Mouse (Mus musculus) spleen, postnatal 10 days (tissue): Measurements from ENCODE around the gene Slc38a10.

Experiments
- DNase-seq, 2 experiments: peaks; one replicate each; pipeline ENCODE4 v3.0.0; 2021 to 2022; ENCODE audit warnings: low spot score in 2 of 2

The Slc38a10 gene

DNA sequence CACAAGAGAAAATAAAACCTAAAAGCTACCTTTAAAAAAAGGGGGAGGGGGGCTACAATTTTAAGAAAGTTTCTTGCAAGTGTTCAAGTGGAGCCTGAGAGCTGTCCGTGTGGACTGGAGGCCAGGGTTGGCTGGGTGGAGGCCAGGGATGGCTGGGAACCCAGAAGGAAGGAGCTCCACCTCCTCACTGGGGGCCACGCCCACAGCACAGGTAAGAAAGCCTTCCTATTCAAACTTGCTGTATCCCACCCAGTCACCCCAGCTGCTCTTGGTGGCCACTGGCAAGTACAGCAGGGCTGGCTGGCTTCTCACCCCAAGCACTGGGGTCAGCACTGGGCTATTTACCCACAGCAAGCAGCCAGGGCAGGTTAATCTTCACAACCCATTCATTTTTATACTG lies 44.1 kb downstream of the Slc38a10 start:
- no peak for DNase-seq

DNA sequence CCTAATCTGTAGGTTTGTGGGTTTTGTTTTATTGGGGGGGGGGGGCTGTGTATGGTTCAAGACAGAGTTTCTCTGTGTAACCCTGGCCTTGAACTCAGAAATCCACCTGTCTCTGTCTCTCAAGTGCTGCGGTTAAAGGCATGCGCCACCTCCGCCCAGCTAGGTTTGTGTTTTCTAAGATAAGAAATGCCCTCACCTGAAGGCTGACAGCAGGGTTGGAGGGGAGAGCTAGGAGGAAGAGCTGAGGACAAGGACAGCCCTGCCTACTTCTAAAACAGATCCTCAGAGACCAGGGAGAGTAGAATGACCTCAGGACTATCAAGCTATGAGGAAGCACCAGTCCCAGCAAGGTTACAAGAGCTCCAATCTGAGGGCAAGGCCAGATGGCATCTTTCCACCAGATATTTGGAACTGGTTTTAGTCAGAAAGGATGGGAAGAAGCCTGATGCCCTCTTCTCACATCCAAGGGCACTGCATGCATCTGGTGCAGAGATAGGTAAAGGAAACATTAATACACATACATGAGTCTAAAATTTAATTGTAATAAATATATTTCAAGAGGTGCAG lies 47.6 kb downstream of the Slc38a10 start:
- DNase-seq: no peak

DNA sequence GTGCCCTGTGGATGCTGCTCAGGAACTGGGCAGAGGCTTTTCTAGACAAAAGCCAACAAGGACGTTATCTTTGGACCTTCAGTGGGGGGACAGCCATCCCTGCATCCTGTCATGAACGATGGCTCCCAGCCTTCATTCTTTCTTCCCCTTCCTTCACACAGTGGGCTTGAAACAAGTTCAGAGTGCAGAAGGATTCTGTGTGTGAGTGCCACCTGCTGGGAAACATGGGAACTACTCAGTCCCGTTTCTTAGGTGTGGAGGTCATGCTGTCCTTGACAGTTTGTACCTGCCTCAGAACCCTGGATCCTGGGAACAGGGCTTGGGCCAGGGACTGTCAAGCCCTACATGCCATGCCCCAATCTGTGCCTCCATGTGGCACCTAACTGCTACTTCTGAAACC lies 50.1 kb downstream of the Slc38a10 start:
- peak; percentile 51 to 76 for DNase-seq

DNA sequence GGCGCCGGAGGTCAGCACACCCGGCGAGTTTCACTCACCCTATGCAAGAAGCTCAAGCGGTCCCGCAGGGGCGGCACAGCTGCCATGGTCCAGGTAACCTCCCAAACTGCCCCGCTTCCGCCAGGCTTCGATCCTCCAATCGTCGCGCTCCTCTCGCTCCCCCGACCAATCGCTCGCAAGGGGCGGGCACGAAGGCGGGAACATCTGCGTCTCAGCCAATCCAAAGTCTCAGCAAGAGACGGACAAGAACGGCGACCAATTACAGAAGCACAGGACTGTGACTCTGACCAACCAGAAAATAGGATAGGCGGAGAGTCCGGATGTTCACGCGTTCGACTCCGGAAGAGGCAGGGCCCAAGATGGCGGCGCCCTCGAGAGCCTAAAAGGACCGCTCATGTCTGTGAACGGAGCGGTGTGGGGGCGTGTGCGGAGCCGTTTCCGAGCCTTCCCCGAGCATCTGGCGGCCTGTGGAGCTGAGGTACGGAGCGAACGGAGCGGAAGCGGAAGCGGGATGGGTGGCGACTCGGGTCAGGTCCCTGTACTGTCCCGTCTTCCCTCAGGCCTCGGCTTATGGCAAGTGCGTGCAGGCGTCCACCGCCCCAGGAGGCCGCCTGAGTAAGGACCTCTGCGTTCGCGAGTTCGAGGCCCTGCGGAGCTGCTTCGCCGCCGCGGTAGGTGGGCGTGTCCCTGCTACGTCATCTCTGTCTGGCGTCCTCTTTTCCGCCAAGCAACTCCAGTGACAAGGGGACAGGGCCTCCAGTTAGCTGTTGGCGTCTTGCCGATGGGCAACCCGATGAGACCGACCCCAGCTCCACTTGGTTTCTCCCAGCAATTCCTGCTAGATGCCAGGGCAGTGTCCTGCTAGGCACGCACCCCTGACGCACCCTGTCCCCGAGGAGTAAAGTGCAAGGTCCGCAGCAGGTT lies 52.3 kb downstream of the Slc38a10 start, which contains the start of the genes Tepsin and Ndufaf8:
Tepsin (minus strand) TSS at position 144 of the 924 bp plus-strand sequence.
Ndufaf8 (plus strand) TSS at position 341 of the 924 bp plus-strand sequence.
- DNase-seq: peak; percentile 95 to 100

DNA sequence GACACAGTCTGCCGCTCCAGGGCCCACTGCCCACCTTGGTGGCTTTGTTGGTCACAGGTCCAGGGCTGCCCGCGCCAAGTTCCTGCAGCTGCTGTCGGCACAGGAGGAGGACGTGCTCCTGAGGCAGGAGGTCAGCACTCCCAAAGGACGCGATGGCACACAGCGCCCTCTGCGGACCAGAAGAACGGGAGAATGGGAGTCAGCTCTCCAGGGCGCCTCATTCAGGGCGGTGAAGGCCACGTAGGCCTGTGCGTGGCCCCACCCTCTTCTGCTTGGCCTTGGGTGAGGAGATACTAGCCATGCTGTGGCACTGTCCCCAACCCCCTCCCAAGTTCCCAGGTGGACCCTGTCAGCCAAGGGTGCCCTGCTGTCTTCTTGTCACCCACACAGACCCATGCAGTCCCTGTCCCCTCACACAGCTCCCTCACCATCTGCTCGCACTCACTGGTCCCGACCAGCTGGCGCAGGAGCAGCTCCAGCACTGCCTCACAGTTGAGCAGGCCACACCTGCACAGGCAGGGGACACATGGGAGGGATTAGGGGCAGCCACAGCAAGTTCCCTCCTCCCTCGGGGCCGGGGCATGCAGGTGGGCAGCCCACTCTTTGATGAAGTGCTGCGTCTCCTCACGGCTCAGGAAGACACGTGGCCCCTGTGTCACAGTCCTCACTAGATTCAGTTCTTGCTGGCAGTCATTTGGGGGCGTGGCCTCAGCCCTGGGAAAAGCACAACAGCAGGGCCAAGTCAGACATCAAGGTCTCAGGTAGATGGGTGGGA lies 58.1 kb downstream of the Slc38a10 start:
- DNase-seq: no peak

DNA sequence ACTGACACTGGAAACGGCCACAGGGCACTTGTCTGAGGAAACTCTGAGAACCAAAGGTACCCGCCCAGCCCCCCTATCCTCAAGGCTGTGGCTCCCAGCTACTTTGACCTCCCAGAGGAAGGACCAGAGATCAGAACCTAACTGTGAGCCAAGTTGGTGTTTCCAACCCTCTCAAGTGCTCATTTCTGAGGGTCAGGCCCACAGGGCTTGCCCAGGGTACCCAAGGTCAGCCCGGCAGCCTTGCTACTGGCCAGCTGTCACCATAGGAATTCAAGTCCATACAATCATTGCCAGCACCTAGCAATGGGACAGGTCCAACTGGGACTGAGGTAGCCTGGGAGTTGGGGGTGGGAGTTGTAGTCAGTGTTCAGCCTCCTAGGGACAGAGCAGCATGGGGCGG lies 60.5 kb downstream of the Slc38a10 start:
- no peak for DNase-seq

DNA sequence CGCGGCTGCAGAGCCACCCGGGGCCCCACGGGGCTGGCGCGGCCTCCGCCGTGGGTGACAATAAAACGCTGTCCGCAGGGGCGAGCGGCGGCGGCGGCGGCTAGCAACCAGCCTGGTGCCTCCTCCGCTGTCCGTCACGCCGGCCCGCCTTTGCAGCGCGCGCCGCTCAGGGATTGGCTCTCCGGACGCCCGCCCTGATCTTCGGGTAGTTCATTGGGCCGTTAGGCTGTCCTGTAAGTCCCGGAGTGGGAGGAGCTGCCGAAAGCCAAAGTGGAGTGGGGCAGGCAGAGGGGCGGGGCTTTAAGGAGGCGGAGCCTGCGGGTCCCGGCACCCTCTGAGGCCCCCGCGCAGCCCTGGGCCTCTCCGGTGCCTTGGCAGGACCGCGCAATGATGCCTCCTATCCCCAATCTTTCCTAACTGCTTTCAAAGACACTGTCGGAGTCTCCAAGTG lies 64.4 kb downstream of the Slc38a10 start, which contains the start of gene Cep131:
Cep131 (minus strand) TSS at position 126 of the 451 bp plus-strand sequence.
- DNase-seq: peak; percentile 93 to 98

DNA sequence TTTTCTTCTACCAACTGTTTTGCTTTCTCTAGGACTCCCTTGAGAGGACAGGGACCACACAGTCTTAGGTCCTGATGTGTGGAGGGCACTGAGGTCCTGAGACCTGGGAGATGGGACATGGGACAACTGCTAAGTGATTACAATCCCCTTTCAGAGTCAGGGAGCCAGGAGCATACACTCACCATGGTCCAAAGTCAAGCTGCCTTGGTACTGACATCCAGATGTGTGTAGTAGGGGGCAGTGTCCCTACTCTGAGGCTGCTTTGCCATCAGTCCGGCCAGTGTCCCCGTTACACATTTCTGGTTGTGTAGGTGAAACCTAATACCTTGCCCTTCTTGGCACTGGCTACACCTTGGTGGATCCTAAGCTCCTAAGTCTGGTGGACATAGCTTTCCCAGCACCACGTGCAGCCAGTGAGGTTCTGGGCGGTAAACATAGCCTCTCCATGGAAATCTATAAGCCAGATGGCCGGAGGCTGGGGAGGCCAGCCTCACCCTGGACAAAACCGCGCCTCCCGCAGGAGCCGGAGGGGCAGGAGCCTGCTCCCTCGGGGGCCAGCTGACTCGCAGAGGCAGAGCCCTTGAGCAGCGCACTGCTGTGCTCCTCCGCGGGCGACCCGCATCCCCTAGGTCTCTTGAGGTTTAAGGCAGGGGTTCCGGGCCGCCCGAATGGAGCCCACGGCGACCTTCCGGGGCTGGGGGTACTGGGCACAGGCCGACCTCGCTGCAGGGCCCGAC lies 65.1 kb downstream of the Slc38a10 start:
- peak; percentile 48 to 53 for DNase-seq

DNA sequence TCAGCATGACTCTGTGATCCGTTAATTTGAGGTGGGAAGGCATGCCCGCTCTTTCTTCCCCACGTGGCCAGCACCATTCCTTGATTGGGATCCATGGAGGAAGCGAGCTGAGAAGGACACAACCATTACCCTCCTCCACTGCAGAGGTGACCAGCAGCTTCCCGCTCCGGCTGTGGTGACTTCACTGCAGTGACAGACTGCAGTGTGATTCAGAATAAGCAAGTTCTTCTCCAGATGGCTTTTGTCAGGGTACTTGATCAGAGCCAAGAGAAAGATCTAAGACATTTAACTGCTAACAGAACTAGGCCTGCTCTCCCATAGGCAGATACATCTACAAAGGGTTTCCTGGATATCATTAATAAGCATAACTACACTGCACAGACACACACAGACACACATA lies 70.9 kb downstream of the Slc38a10 start:
- DNase-seq: no peak

DNA sequence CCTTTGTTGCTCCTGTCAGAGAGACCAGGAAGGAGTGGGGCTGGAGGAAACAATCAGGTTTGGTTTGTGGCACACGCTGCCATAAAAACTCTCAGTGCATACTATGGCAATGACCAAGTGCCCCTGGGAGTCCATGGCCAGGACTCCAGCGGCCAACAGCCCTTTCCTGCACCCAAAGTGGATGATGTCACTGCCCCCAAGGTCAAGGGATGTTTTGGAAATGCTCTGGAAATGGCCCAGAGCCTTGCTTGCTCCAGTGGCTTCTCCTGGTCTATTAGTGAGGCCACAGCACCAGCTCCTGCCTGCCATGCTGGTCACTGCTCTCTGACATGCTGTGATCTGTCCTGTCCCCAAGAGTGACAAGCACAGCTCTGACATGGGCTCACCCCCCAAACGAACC lies 75.0 kb downstream of the Slc38a10 start:
- no peak for DNase-seq

DNA sequence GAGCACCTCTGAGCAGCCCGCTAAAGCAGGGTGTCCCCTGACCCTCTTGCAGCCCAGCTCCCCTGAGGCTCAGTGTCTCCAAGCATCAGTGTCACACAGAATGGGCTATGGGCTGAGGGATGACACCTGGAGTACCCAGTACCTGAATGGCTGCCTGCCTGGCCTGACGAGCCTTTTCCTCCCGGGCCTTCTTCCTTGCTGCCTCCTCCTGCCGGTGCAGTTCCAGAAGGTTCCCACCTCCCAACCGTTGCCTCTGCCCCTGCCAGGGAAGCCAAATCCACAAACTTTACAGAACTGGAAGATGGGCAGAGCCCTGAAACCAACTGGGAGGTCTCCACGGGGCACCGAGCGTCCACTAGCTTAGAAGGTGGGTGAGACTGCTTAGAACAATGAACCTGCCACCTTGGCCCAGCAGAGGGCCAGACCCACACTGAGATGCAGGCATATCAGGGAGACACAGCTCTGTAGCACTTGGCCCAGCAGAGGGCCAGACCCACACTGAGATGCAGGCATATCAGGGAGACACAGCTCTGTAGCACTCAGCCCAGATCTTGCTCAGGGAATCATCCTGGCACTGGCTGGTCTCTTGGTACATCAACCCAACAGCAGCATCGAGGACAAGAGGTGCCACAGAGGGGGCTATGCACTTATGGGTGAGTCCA lies 78.0 kb downstream of the Slc38a10 start:
- DNase-seq: no peak

DNA sequence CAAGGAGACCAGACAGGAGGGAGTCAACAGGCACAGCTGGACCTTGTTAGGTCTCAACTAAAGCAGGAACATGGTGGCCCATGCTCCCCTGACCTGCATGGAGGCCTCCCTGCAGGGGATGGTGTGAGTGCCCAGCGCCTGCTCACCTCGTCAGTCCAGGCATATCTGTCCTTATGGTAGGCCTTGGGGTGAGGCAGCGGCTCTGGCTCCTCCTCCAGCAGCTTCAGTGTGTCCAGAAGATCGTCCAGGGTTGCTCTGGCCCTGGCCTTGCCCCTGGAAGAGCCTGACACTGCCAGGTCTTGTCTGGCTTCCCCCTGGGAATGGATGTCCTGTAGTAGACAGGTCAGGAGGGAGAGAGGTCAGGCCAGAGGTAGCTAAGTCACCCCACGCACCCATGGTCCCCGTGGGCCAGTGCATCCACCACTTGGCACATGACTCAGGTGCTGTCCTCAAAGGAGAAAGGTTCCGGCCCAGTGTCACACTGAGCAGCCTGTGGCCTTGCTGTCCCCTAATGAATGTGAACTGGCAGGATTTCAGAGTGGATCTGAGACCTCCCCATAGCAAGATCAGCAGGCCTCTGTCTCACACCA lies 79.3 kb downstream of the Slc38a10 start:
- DNase-seq: no peak

DNA sequence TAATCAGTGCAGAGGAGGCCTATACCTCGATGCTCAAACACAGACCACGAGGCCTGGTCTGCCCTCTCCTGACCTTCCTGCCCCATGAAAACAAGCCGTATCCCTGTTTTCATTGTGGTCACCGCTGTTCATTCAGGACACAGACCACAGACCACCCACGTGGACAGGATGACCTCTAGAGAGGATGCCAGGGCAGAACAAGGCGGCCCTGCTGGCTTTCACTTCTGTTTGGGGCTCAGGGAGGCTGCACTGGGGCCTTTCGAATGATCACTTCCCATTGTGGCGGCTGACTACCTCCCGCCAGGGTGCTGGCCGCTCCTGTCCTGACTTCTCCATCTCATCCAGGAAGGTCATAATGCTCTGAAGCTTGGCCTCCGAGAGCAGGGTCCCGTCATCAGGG lies 80.1 kb downstream of the Slc38a10 start:
- DNase-seq: no peak

DNA sequence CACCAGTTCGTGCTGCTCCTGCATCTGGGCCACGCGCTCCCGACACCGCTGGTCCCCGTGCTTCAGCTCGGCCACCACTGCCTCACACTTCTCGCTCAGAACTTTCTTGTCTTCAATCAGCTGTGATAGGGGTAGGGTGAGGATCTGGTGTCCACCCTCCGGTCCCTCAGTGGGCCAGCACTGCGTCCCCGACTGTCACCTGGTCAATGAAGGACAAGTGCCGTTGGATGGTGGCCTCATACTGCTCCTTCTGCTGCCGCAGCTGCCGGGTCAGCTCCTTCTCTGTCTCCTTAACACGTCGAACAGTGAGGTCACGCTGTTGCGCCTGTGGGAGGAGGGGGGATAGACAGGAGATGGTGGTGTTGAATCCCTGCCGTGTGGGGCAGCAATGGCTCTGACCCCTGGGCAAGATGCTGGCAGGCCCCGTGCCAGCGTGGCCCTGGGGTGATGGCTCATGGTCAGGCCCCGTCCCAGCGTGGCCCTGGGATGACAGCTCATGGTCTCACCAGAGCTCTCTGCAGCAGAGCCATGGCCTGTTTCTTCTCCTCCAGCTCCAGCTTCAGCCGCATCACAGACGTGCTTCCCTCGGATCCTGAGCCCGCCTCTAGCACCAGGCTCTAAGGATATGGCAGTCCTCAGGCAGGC lies 80.7 kb downstream of the Slc38a10 start:
- DNase-seq: no peak

DNA sequence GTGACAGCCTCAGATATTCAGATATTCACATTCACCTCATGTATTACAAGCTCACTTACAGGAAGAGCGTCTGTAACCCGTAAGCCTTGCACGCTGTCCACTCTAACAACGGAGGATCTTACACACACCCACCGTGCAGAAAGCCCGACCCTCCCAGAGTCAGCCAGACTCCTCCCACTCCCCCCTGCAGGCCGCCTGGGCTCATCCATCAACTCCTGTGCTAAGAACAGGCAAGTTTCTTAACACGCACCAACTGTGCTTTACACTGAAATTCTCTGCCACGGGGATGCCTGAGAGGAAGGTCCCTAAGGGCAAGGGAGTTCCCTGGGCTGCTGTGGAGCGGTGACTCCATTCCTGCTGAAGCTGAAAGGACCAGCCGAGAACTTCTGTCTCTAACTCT lies 81.9 kb downstream of the Slc38a10 start:
- no peak for DNase-seq

DNA sequence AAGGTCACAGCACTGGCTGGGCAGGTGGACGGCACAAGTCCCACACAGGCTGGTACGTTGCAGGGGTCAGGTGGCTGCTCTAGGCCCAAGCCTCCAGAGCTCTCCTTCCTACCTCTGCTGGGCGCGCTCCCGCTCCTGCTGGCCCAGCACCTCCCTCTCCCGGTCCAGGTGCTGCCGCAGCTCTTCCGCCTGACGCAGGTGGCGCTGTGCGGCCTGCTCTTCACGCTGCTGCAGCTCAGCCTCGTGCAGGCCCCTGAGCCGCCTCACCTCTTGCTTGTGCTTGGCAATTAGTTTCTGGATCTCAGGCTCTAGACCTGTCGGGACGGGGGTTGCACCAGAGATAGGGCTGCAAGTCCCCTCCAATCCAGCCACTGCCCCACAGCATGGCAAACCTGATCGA lies 83.3 kb downstream of the Slc38a10 start:
- DNase-seq: no peak

DNA sequence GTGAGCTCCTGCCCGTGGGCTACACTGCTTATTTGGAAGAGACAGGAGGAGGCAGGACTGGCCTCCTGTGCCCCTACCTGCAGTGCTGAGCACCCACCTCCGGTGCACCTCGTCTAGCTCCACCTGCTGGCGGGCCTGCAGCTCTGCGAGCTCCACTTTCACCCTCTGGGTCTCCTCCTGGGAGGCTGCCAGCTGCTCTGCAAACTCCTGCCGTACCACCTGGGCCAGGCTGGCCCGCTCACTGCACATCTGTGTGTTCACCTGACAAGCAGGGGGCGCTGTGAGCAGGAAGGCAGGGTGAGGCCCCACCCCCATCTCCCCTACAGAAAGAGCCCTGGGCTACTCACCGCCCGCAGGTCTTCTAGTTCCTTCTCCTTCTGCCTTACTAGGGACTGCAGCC lies 85.9 kb downstream of the Slc38a10 start:
- peak; percentile 41 to 75 for DNase-seq

DNA sequence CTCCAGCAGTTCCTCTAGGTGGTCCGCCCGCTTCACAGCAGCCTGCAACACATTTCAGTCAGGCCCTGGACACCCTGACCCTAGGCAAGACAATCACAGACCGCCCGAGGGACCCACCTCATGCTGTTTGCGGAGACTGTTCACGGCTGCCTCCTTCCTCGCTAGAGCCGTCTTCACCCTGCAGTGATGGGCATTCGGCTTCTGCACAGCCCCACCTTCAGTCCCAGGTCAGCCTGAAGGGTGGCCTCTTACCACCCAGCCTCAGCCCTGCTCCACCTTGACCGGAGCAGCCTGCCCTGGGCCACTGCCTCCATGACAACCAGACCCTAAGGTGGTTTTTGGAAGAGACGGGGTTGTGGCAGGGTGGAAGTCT lies 86.5 kb downstream of the Slc38a10 start:
- DNase-seq: no peak

DNA sequence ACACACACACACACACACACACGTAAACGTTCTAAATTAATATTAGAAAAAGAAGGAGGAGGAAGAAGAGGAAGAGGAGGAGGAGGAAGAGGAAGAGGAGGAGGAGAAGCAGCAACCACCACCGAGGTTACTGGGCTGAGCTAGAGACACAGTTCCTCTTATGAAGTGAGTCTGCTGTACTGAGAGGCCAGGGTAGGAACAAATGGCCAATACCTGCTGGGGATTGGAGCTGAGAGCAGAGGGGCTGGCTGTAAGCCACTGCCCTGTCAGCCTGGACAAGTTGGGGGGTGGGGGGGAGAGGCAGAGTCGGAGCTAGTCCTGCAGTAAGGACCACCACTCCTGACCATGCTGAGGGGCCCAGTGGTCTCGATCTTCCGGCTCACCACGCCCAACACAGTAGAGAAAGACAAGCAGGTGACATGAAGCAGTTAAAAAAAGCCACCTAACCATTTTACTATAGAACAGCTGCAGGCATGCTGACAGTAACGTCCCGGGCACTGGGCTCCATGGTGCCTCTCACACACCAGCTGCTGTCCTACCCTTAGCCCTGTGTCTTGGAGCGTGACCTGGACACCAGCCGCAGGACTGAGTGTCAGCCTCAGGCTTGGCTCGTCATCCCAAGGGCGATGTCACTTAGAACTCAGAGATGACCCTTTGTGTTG lies 87.0 kb downstream of the Slc38a10 start:
- DNase-seq: no peak

DNA sequence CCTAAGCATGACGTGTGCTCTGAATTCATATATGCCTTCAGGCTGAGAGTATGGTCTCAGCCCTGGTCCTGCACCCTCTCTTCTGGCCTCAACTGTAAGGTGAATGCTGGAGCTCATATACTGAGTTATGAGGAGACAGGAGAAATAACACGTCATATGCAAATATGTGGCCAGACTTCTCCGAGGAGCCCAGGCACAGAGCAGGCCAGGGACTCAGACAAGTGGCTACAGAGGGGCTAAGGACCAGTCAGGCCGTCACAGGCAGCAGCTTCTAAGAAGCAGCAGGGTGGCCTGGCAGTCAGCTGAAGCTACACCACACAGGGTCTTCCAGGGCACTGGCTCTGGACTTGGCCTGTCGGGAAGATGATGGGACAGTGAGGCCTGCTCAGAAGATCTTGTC lies 87.8 kb downstream of the Slc38a10 start:
- no peak for DNase-seq
